Mouse (Mus musculus): ENCODE data around the gene 1700030J22Rik.
A peak's percentile ranks its signal among the peaks of the same experiment; 100 is the strongest.

Gene 1700030J22Rik

DNA sequence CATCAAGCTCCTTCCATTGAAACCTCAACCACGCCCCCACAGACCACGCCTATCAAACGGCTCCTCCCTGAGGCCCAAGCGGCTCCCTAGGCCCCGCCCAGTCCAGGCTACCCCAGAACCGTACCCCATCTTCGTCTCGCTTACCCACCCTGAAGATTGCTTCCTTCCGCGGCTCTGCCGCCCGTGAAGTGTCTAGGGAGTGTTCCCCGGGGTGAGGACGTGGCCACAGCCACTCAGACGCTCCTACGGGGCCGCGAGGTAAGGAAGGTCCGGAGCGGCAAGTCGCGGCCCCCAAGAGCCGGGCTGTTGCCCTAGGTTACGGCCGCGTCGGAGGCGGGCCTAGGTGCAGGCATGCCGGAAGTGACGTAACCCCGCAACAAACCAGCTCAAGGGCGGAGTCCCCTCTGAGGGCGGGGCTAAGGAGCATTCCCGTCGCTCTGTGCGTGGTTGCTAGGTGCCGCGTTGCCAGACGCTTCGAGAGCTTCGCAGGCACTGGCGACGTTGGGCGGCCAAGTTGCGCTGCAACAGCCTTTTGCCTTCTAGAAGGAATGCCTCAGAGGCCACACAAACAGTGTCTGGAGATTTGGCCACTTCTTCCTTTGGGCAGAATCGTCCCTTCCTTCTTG is at the start of gene 1700030J22Rik:
Gene 1700030J22Rik (minus strand): TSS at position 329 of the 626 bp plus-strand sequence.
- DNase-seq (ENCODE audit: low spot score), result peak; percentile 99

- DNase-seq (ENCODE audit: low spot score), result no peak
These were observed 48.8 kb upstream of the 1700030J22Rik start for GRCm38 (mm10) chr8:117027601-117028000.

GRCm38 (mm10) chr8:117022297-117022993 is 43.7 kb upstream of the 1700030J22Rik start:
- DNase-seq (ENCODE audit: low spot score), result no peak

- DNase-seq (ENCODE audit: low spot score), result no peak
These were observed 40.8 kb upstream of the 1700030J22Rik start for GRCm38 (mm10) chr8:117019323-117020275.

GRCm38 (mm10) chr8:117017896-117018295 is 39.1 kb upstream of the 1700030J22Rik start:
- no peak for DNase-seq (ENCODE audit: low spot score)

- DNase-seq (ENCODE audit: low spot score), result no peak
These were observed 38.2 kb upstream of the 1700030J22Rik start for GRCm38 (mm10) chr8:117017006-117017405.

GRCm38 (mm10) chr8:117015670-117016069 is 36.9 kb upstream of the 1700030J22Rik start:
- no peak for DNase-seq (ENCODE audit: low spot score)

- DNase-seq (ENCODE audit: low spot score), result no peak
These were observed 32.6 kb upstream of the 1700030J22Rik start for GRCm38 (mm10) chr8:117011366-117011765.

DNA sequence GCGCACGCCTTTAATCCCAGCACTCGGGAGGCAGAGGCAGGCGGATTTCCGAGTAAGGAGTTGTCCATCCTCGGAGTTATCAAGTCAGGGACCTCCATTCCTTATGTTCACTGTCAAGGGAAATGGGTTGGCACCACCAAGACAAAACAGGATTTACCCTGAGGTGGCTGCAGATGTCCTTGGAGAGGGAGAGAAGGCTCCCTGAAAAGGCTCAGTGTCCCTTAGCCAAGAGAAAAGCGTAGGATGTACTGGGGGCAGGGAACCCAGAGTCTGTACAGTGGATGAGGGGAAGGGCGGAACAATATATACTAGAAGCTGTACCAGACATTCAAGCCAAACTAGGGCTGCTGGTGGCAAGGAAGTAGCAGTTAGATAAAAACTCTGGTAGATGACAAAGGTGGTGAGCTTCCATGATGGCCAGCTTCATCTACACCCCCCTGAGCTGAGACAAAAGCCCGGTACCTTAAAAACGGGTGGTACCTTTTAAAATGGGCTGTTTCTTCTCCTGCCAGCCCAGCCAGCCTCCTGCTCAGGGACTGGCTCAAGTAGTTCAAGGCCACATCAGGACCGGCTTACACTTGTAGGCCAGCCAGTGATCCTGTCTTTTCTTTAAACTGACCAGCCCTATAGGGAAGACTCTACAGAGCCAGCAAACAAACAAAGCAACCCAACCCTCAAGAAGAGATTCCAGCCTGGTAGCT is 15.4 kb upstream of the 1700030J22Rik start:
- no peak for DNase-seq (ENCODE audit: low spot score)

- peak; percentile 96 for DNase-seq (ENCODE audit: low spot score)
These were observed 14.5 kb upstream of the 1700030J22Rik start, which contains the start of gene Gcsh for GRCm38 (mm10) chr8:116993095-116993867. Gene Gcsh (minus strand): TSS chr8:116993537.

DNA sequence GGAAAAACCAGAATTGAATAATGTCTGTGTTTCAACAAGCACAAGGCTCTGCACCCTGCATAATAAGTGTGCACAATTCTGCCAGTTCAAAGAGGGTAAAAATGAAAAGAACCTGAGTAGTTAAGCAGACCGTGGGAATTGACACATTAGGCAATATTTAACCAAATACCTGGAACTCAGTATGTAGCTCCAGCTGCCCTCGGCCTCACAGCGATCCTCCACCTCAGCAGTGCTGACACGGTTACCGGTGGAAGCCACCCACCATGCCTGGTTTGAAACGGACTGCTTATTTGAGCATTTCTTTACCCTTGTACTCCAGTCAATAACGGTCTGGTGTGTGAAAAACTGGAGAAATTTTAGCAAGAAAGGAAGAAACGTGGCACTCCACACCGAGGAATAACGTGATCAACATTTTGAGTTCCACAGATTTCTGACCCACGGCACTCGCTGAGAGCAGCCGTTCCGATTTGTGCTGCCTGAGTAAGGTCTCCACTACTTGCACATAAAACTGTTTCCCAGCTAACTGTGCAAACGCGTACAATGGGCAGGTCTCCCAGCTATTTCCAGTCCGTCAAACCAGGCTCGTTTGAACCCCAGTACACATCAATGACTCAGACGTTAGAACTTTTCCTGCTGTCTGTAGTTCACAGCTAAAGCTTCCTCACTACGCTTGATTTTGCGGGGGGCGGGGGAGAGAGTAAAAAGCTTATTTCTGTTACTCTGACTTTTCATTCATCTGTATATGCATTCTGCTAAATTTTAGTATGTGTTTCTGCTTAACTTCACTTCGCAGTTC is 13.6 kb upstream of the 1700030J22Rik start:
- DNase-seq (ENCODE audit: low spot score), result no peak

DNA sequence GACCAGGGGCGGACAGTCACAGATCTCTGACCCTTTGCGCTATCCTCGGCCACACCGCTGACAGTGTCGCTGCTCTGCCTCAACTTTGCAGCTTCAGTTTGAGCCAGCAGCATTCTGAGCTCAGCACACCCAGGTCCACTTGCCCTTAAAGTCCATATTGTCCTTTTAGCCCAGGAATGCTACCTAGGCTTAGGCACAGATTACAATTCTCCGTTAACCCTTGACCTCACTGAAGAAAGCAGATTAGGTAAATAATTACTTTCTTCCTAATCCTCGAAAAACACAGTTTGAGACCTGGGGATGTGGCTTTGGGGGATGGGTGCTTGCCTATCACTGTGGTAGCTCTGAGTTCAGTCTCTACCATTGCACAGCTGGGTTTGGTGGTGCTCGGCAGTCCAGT is 12.5 kb upstream of the 1700030J22Rik start:
- no peak for DNase-seq (ENCODE audit: low spot score)

GRCm38 (mm10) chr8:116989842-116990241 is 11.1 kb upstream of the 1700030J22Rik start:
- no peak for DNase-seq (ENCODE audit: low spot score)

- peak; percentile 75 for DNase-seq (ENCODE audit: low spot score)
These were observed 1.4 kb upstream of the 1700030J22Rik start for GRCm38 (mm10) chr8:116980117-116980516.

DNA sequence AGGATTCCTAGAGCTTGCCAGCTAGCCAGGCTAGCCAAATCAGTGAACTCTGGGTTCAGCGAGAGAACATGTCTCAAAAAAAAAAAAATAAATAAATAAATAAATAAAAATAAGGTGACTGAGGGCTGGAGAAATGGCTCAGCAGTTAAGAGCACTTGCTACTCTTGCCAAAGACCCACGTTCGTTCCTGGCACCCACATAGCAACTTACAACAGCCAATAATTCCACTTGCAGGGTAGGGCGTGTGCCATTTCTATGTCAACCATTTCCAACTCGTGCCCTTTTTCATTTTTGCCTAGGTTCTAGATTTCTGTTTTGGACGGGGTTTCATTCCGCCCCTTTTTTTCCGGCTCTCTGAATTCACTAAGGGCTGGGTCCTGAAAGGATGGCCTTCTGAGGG is 707 bp downstream of the 1700030J22Rik start:
- DNase-seq (ENCODE audit: low spot score), result no peak

- no peak for DNase-seq (ENCODE audit: low spot score)
These were observed 3.2 kb downstream of the 1700030J22Rik start for GRCm38 (mm10) chr8:116975606-116976005.

GRCm38 (mm10) chr8:116975066-116975465 is 3.7 kb downstream of the 1700030J22Rik start:
- DNase-seq (ENCODE audit: low spot score), result no peak

GRCm38 (mm10) chr8:116969531-116969930 is 9.2 kb downstream of the 1700030J22Rik start:
- no peak for DNase-seq (ENCODE audit: low spot score)

GRCm38 (mm10) chr8:116954415-116954814 is 24.3 kb downstream of the 1700030J22Rik start:
- no peak for DNase-seq (ENCODE audit: low spot score)

GRCm38 (mm10) chr8:116952428-116952827 is 26.3 kb downstream of the 1700030J22Rik start:
- no peak for DNase-seq (ENCODE audit: low spot score)
